Mouse (Mus musculus): ENCODE data around the gene Pgam1. TPM values are rescaled to one million over a fixed set of nuclear protein-coding genes. Genes with fewer than 3 reads are reported as not detected.

Pgam1 gene
- polyA plus RNA-seq, 2 experiments = 490 to 562 TPM

DNA sequence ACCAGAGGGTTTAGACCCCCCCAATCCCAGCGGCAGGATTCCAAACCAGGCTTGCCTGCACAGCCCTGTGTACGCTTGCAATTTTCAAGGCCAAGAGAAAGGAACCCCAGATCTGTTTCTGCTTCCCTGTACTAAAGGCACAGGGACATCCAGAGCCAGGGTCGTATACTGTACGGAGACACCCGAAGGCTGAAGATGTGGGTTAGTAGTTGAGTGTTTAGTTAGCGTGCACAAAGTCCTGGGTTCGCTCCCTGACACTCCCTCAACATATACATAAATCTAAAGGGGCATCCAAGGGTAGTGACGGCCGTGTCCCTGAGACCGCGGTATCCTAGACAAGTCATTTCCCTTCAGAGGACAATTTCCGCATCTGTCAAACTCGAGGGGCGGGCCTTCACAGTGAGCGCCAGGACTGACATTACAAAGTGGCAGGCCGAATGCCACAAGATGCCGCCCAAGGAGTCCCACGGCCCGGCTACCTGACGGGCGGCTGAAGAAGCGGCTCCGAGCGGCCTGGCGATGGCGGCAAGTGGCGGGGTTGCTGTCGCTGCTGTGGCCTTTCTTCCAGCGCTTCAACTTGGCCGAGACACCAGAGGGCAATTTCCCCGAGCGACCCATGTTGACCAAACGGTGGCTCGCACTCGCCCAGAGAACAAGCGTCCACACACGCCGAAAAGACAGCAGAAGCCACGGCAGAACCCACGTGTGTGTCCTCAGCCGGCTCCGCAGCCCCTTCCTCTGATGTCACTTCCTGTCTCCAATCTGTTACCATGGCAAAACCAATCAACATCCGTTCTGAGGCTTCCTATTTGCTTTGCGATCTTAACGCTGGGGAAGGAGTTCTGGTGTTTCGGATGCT is 16.0 kb upstream of the Pgam1 start, which contains the start of gene Rrp12:
TSS of gene Rrp12 (minus strand) at position 714 of the 859 bp plus-strand sequence.
- WGBS = 2% methylated on average over 46 of the region's 46 CpGs
- peaks cover 11% of the 10 kb centered on the region for H3K36me3 ChIP-seq (ENCODE audit: control insufficient read depth, insufficient read depth, low read length)

DNA sequence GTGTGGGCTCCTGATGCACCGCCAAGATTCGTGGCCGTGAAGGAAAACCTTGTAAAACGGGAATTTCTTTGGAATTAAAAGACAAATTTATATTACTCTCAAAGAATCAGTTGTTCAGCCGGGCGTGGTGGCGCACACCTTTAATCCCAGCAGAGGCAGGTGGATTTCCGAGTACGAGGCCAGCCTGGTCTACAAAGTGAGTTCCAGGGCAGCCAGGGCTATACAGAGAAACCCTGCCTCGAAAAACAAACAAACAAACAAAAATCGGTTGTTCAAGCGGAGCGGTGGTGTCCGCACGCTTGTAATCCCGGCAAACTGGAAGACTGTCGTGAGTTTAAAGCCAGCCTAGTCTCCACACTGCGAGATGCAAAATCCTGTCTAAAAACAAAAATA is 15.4 kb upstream of the Pgam1 start:
- DNase-seq (ENCODE audit: low spot score) = no peak
- ATAC-seq (ENCODE audit: low FRiP score, low read depth) = peak; percentile 12; the same call in 1 of the 2 replicates

More for the DNA sequence above, 16.0 kb upstream of the Pgam1 start, which contains the start of gene Rrp12:
- H3K4me2 ChIP-seq (replicated peaks; ENCODE audit: low read depth, low read length, severe bottlenecking) = peak within 1 kb of the TSS; percentile 72
- H3K9me3 ChIP-seq (ENCODE audit: control insufficient read depth, low read length) = no peaks in the 10 kb centered on the region
- peak; percentile 94 for DNase-seq (ENCODE audit: low spot score)
- TF ChIP-seq POLR2A (IDR thresholded peaks at IDR 0.05; ENCODE audit: borderline replicate concordance, extremely low read depth, insufficient read depth, insufficient read length) = no peak
- H3K4me1 ChIP-seq (ENCODE audit: control insufficient read depth, insufficient read depth, low read length) = peaks cover 7% of the 10 kb centered on the region; the same call in 1 of the 2 replicates
- peak within 1 kb of the TSS; percentile 71 for H3K4me3 ChIP-seq (replicated peaks; ENCODE audit: low read length)
- no peak within 1 kb of the TSS for H3K27ac ChIP-seq (replicated peaks; ENCODE audit: low read depth, low read length)
- peak; percentile 93 for ATAC-seq (ENCODE audit: low FRiP score, low read depth)
- no peaks in the 10 kb centered on the region for H3K27me3 ChIP-seq (ENCODE audit: control insufficient read depth, insufficient read depth, low read length)
- H3K9ac ChIP-seq (ENCODE audit: low read depth, low read length, severe bottlenecking) = peak within 1 kb of the TSS; percentile 57

DNA sequence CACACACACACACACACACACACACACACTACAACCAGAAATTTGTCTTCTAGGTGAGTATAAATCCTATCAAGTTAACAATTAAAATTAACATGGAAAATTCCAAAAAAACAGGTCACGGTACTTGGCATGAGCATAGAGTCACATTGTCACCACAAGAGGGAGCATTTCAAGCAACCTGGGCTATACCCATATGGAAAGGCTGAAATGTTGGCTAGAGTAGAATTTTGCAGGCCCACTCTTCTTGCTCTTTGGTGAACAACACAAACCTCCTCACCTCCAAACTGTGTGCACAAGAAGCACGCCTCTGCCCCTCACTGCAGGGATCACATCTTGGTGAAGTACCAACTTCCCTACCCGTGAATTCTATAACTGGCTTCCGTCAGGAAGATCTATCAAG is 12.9 kb upstream of the Pgam1 start:
- ATAC-seq (ENCODE audit: low FRiP score, low read depth) = no peak
- TF ChIP-seq POLR2A (IDR thresholded peaks at IDR 0.05; ENCODE audit: borderline replicate concordance, extremely low read depth, insufficient read depth, insufficient read length) = no peak
- no peak overlapping the region for H3K27ac ChIP-seq (replicated peaks; ENCODE audit: low read depth, low read length)
- DNase-seq (ENCODE audit: low spot score) = peak; percentile 57
- no peak overlapping the region for H3K4me3 ChIP-seq (replicated peaks; ENCODE audit: low read length)
- H3K9me3 ChIP-seq (ENCODE audit: control insufficient read depth, low read length) = no peaks in the 10 kb centered on the region
- H3K4me1 ChIP-seq (ENCODE audit: control insufficient read depth, insufficient read depth, low read length) = peaks cover 7% of the 10 kb centered on the region; the same call in 1 of the 2 replicates
- H3K4me2 ChIP-seq (replicated peaks; ENCODE audit: low read depth, low read length, severe bottlenecking) = no peak overlapping the region
- WGBS = 46% methylated on average over 4 of the region's 4 CpGs
- H3K36me3 ChIP-seq (ENCODE audit: control insufficient read depth, insufficient read depth, low read length) = no peaks in the 10 kb centered on the region
- H3K27me3 ChIP-seq (ENCODE audit: control insufficient read depth, insufficient read depth, low read length) = no peaks in the 10 kb centered on the region
- H3K9ac ChIP-seq (ENCODE audit: low read depth, low read length, severe bottlenecking) = no peak overlapping the region

More for the DNA sequence above, 15.4 kb upstream of the Pgam1 start:
- WGBS = 21% methylated on average over 18 of the region's 18 CpGs
- peak overlapping the region; percentile 72 for H3K4me2 ChIP-seq (replicated peaks; ENCODE audit: low read depth, low read length, severe bottlenecking)
- peaks cover 5% of the 10 kb centered on the region for H3K36me3 ChIP-seq (ENCODE audit: control insufficient read depth, insufficient read depth, low read length)
- peak overlapping the region; percentile 36; the same call in 1 of the 2 replicates for H3K9ac ChIP-seq (ENCODE audit: low read depth, low read length, severe bottlenecking)
- H3K27me3 ChIP-seq (ENCODE audit: control insufficient read depth, insufficient read depth, low read length) = no peaks in the 10 kb centered on the region
- H3K9me3 ChIP-seq (ENCODE audit: control insufficient read depth, low read length) = no peaks in the 10 kb centered on the region
- no peak for TF ChIP-seq POLR2A (IDR thresholded peaks at IDR 0.05; ENCODE audit: borderline replicate concordance, extremely low read depth, insufficient read depth, insufficient read length)
- peak overlapping the region; percentile 71 for H3K4me3 ChIP-seq (replicated peaks; ENCODE audit: low read length)
- no peak overlapping the region for H3K27ac ChIP-seq (replicated peaks; ENCODE audit: low read depth, low read length)
- H3K4me1 ChIP-seq (ENCODE audit: control insufficient read depth, insufficient read depth, low read length) = peaks cover 7% of the 10 kb centered on the region; the same call in 1 of the 2 replicates

DNA sequence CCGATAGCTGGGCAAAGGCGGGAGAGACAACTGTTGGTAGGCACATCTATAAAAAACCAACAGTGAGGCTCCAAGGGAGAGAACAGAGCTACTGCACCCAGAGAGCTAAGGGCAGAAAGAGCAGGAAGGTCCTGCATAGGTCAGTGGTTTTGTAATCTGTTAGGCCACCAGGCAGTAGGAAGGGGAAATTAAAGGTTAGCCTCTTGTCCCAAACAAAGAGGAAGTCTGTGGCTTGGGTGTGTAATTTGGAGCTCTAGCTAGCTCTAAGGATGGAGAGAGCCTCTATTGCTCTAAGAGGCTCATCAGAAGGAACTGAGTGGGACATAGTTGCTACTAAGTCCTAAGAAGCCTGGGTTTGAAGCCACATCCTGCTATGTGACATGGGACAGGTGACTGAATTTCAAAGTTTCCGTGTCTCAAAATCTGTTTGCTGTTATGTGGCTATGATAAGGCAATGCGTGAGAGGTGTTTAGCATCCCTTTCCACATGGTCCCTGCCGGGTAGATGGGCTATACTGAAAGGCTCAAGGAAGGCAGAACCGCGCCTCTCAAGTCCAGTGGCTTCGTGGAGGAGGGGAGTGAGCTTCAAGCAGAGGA is 11.1 kb upstream of the Pgam1 start:
- Histone ChIP-seq H3K4me3 (replicated peaks; ENCODE audit: low read length) (no peak overlapping the region), H3K9ac (ENCODE audit: low read depth, low read length, severe bottlenecking) (no peak overlapping the region), H3K9me3 (ENCODE audit: control insufficient read depth, low read length) (no peaks in the 10 kb centered on the region), H3K36me3 (ENCODE audit: control insufficient read depth, insufficient read depth, low read length) (no peaks in the 10 kb centered on the region), H3K4me2 (replicated peaks; ENCODE audit: low read depth, low read length, severe bottlenecking) (no peak overlapping the region), H3K4me1 (ENCODE audit: control insufficient read depth, insufficient read depth, low read length) (no peaks in the 10 kb centered on the region), H3K27ac (replicated peaks; ENCODE audit: low read depth, low read length) (no peak overlapping the region), H3K27me3 (ENCODE audit: control insufficient read depth, insufficient read depth, low read length) (no peaks in the 10 kb centered on the region)
- 90% methylated on average over 8 of the region's 8 CpGs for WGBS
- ATAC-seq (ENCODE audit: low FRiP score, low read depth) (no peak), DNase-seq (ENCODE audit: low spot score) (no peak)
- no peak for TF ChIP-seq POLR2A (IDR thresholded peaks at IDR 0.05; ENCODE audit: borderline replicate concordance, extremely low read depth, insufficient read depth, insufficient read length)

DNA sequence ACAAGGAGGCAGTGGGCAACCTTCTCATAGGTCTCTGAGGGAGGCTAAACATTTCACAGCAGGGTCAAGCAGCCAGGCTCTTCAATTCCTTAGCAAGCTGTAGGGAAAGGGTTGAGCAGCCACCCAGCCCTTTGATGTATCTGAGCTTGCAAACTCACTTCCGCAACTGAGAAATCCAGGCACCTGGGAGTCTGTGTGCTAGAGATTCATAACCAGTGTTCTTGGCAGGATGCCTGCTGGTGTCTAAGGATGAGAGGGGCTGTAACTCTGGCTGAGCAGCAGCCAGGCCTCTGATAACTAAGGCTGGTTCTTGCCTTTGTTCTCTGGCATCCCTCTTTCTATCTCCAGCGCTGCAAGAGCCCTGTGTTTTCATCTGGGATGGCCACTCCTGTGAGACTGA is 10.0 kb upstream of the Pgam1 start:
- Histone ChIP-seq H3K4me1 (ENCODE audit: control insufficient read depth, insufficient read depth, low read length) (no peaks in the 10 kb centered on the region), H3K4me3 (replicated peaks; ENCODE audit: low read length) (no peak overlapping the region), H3K27me3 (ENCODE audit: control insufficient read depth, insufficient read depth, low read length) (no peaks in the 10 kb centered on the region), H3K9ac (ENCODE audit: low read depth, low read length, severe bottlenecking) (no peak overlapping the region), H3K9me3 (ENCODE audit: control insufficient read depth, low read length) (no peaks in the 10 kb centered on the region), H3K27ac (replicated peaks; ENCODE audit: low read depth, low read length) (no peak overlapping the region), H3K36me3 (ENCODE audit: control insufficient read depth, insufficient read depth, low read length) (no peaks in the 10 kb centered on the region), H3K4me2 (replicated peaks; ENCODE audit: low read depth, low read length, severe bottlenecking) (no peak overlapping the region)
- TF ChIP-seq POLR2A (IDR thresholded peaks at IDR 0.05; ENCODE audit: borderline replicate concordance, extremely low read depth, insufficient read depth, insufficient read length) = no peak
- ATAC-seq (ENCODE audit: low FRiP score, low read depth) (no peak), DNase-seq (ENCODE audit: low spot score) (peak; percentile 30)
- WGBS = 54% methylated on average over 2 of the region's 2 CpGs
